Mouse (Mus musculus) cerebellum, adult 2 months (tissue): ENCODE measurements around the gene Svs3b.
"Not testable (repeated sequence)": the region's sequence is repeated elsewhere in the genome, so short reads cannot be mapped to it uniquely, and the experiment has no call there.

Experiments used
- CTCF ChIP-seq: fragments of 200-500 bp; IDR thresholded peaks from 2 replicates; pipeline ENCODE4 v1.5.1; 2011; ENCODE audit warnings: low read depth, mild to moderate bottlenecking, control low read depth, low read length, moderate library complexity, borderline replicate concordance; ENCODE audit not compliant: insufficient read depth
- POLR2A ChIP-seq: fragments of 200-500 bp; IDR thresholded peaks from 2 replicates; pipeline ENCODE4 v1.6.1; 2011; ENCODE audit warnings: low read length, control low read depth, borderline replicate concordance; ENCODE audit not compliant: insufficient read depth

- TF ChIP-seq POLR2A, CTCF: not testable (repeated sequence)
Observed at GRCm38 (mm10) chr2:164256540-164256939, at the start of gene Svs3b.
